Mouse (Mus musculus) stomach, embryonic 16.5 days (tissue): Measurements from ENCODE around the gene Cadm3. TPM values are rescaled to one million over a fixed set of nuclear protein-coding genes. Genes with fewer than 3 reads are reported as not detected.

ENCODE experiments used
- ATAC-seq: fragments of 200-750 bp; cut with Nextera tagmentation; 2 replicates; pipeline ENCODE4 v1.8.0; 2017; ENCODE audit warnings: moderate number of reproducible peaks, moderate TSS enrichment; ENCODE audit not compliant: insufficient read depth, low FRiP score
- H3K27ac ChIP-seq: fragments of 300-500 bp; sonication (generic); 2 replicates; pipeline ENCODE4 v1.5.1; 2014; ENCODE audit warnings: low read length
- H3K27me3 ChIP-seq: fragments of 300-500 bp; sonication (generic); 2 replicates; pipeline ENCODE4 v1.6.1; 2014; ENCODE audit warnings: low read length, control low read depth, mixed read lengths; ENCODE audit not compliant: control insufficient read depth, insufficient read depth
- H3K36me3 ChIP-seq: fragments of 300-500 bp; sonication (generic); 2 replicates; pipeline ENCODE4 v1.6.1; 2014; ENCODE audit warnings: low read length; ENCODE audit not compliant: control insufficient read depth, insufficient read depth
- H3K4me1 ChIP-seq: fragments of 300-500 bp; sonication (generic); 2 replicates; pipeline ENCODE4 v1.6.1; 2014; ENCODE audit warnings: low read length, control low read depth, mixed read lengths; ENCODE audit not compliant: control insufficient read depth, insufficient read depth
- H3K4me2 ChIP-seq: fragments of 300-500 bp; sonication (generic); 2 replicates; pipeline ENCODE4 v1.6.1; 2014; ENCODE audit warnings: low read depth, low read length, mixed read lengths
- H3K4me3 ChIP-seq: fragments of 300-500 bp; sonication (generic); replicated peaks from 2 replicates; pipeline ENCODE4 v1.5.1; 2014; ENCODE audit warnings: mild to moderate bottlenecking, low read length
- H3K9ac ChIP-seq: fragments of 300-500 bp; sonication (generic); 2 replicates; pipeline ENCODE4 v1.6.1; 2014; ENCODE audit warnings: low read length
- H3K9me3 ChIP-seq: fragments of 300-500 bp; sonication (generic); replicated peaks from 2 replicates; pipeline ENCODE4 v1.6.1; 2016; ENCODE audit warnings: low read length, control low read depth; ENCODE audit not compliant: control insufficient read depth
- WGBS: fragments of 180-500 bp; shearing (Covaris S2); extraction: QIAGEN DNeasy Blood & Tissue Kit; methylation state at CpG from one replicate; pipeline ENCODE4 v1.1.7; 2014; 5-methylcytosine and 5-hydroxymethylcytosine counted together
- polyA plus RNA-seq: library from polyadenylated mRNA; unstranded; fragments of >200 nt; fragmentation: Nextera tagmentation; extraction: Ambion mirVana; gene quantifications from 2 replicates; pipeline ENCODE4 v1.2.1, GENCODE M21; 2015

The Cadm3 gene
- polyA plus RNA-seq, 1 experiment from 2014 or later: 3.3 TPM

- Histone ChIP-seq H3K27me3 (no peaks in the 10 kb centered on the region), H3K4me2 (no peak overlapping the region), H3K9ac (no peak overlapping the region), H3K9me3 (no peaks in the 10 kb centered on the region), H3K36me3 (no peaks in the 10 kb centered on the region), H3K4me3 (no peak overlapping the region), H3K27ac (no peak overlapping the region), H3K4me1 (no peaks in the 10 kb centered on the region)
- WGBS: 79% methylated on average over 5 of the region's 5 CpGs
- ATAC-seq: no peak
Observed at GRCm38 (mm10) chr1:173329743-173330142, 37.8 kb downstream of the Cadm3 start.

DNA sequence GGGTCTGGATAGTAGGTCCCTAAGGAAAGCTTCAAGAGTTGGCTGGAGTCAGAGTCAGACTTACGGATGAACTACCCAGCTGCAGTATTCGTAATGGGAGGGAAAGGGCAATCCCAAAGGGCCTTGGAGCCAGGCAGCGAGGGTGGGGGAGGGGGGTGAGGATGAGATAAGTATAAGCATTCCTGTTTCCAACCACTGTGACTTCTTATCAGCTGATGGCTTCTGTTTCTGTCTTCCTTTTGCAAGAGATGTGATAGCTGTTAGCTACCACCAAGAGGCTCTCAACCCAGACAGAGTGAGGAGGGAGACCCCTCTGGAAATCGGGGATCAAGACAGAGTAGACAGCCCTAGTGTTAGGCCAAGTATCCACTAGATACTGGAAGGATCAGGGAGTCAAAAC lies 38.3 kb downstream of the Cadm3 start:
- Histone ChIP-seq H3K4me3 (no peak overlapping the region), H3K4me1 (no peaks in the 10 kb centered on the region), H3K4me2 (no peak overlapping the region), H3K36me3 (no peaks in the 10 kb centered on the region), H3K9me3 (no peaks in the 10 kb centered on the region), H3K27ac (no peak overlapping the region), H3K27me3 (no peaks in the 10 kb centered on the region), H3K9ac (no peak overlapping the region)
- WGBS: 33% methylated on average over 4 of the region's 4 CpGs
- ATAC-seq: 0 out of 2 replicates have a peak, but pooled peaks have one; percentile 29

- Histone ChIP-seq H3K4me2 (no peak overlapping the region), H3K9me3 (no peaks in the 10 kb centered on the region), H3K27ac (no peak overlapping the region), H3K9ac (no peak overlapping the region), H3K4me1 (no peaks in the 10 kb centered on the region), H3K27me3 (no peaks in the 10 kb centered on the region), H3K36me3 (no peaks in the 10 kb centered on the region), H3K4me3 (no peak overlapping the region)
- no peak for ATAC-seq
- 71% methylated on average over 8 of the region's 8 CpGs for WGBS
Observed at GRCm38 (mm10) chr1:173328446-173328845, 39.0 kb downstream of the Cadm3 start.

DNA sequence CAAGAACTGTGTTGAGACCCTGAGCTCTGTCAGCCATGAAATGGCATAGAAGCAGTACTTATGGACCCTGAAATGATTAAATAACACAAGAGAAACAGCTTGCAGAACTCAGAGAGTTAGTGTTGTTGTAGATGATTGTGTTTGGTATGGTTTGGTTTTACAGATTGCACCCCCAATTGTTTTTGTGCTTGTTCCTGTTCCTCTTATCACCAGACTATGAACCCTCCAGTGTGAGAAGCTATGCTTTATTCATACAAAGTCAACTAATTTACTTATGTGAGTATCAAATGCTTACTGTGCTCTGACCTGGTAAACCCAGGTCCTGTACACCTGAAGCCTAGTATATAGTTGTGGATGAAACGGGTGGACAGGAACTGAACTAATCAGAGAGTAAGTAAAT lies 40.9 kb downstream of the Cadm3 start:
- Histone ChIP-seq H3K36me3 (no peaks in the 10 kb centered on the region), H3K27me3 (no peaks in the 10 kb centered on the region), H3K4me1 (no peaks in the 10 kb centered on the region), H3K4me2 (no peak overlapping the region), H3K9ac (no peak overlapping the region), H3K4me3 (no peak overlapping the region), H3K9me3 (no peaks in the 10 kb centered on the region), H3K27ac (no peak overlapping the region)
- WGBS: 47% methylated on average over 1 of the region's 1 CpGs
- ATAC-seq: no peak

DNA sequence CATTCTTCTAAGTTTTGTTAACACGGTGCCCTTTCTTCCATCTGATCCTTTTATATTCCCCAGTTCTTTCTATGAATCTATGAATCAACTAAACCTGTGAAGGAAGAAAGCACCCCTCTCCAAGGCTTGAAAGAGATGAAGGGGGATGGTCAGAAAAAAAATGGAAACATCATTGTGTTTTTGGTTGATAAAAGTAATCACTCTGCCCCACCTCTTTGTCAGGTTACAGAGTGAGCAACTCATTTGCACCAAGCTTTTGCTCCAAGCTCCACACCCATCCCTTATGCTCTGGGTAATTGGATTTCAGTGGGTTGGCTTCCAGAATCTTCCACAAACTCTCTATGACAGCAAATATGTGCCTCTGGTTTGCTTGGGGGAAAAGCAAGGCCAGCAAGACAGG lies 42.1 kb downstream of the Cadm3 start:
- no peak overlapping the region for H3K9ac ChIP-seq
- no peak overlapping the region for H3K4me3 ChIP-seq
- H3K36me3 ChIP-seq: no peaks in the 10 kb centered on the region
- no peaks in the 10 kb centered on the region for H3K4me1 ChIP-seq
- no peak for ATAC-seq
- no peak overlapping the region for H3K27ac ChIP-seq
- no peaks in the 10 kb centered on the region for H3K27me3 ChIP-seq
- H3K9me3 ChIP-seq: no peaks in the 10 kb centered on the region
- no peak overlapping the region for H3K4me2 ChIP-seq
- WGBS: 81% methylated on average over 1 of the region's 1 CpGs

GRCm38 (mm10) chr1:173324961-173325360 lies 42.5 kb downstream of the Cadm3 start:
- H3K36me3 ChIP-seq: no peaks in the 10 kb centered on the region
- no peaks in the 10 kb centered on the region for H3K9me3 ChIP-seq
- H3K27ac ChIP-seq: no peak overlapping the region
- ATAC-seq: no peak
- 72% methylated on average over 4 of the region's 4 CpGs for WGBS
- H3K4me2 ChIP-seq: no peak overlapping the region
- H3K9ac ChIP-seq: no peak overlapping the region
- H3K4me3 ChIP-seq: no peak overlapping the region
- no peaks in the 10 kb centered on the region for H3K4me1 ChIP-seq
- H3K27me3 ChIP-seq: no peaks in the 10 kb centered on the region

- no peaks in the 10 kb centered on the region for H3K36me3 ChIP-seq
- no peak for ATAC-seq
- H3K27ac ChIP-seq: no peak overlapping the region
- no peak overlapping the region for H3K4me3 ChIP-seq
- no peaks in the 10 kb centered on the region for H3K27me3 ChIP-seq
- H3K4me2 ChIP-seq: no peak overlapping the region
- H3K4me1 ChIP-seq: no peaks in the 10 kb centered on the region
- 30% methylated on average over 5 of the region's 5 CpGs for WGBS
- no peaks in the 10 kb centered on the region for H3K9me3 ChIP-seq
- no peak overlapping the region for H3K9ac ChIP-seq
Observed at GRCm38 (mm10) chr1:173323839-173324585, 43.5 kb downstream of the Cadm3 start.

GRCm38 (mm10) chr1:173322249-173322627 lies 45.3 kb downstream of the Cadm3 start:
- WGBS: 66% methylated on average over 6 of the region's 6 CpGs
- Histone ChIP-seq H3K27ac (no peak overlapping the region), H3K27me3 (no peaks in the 10 kb centered on the region), H3K4me2 (no peak overlapping the region), H3K4me3 (no peak overlapping the region), H3K9me3 (no peaks in the 10 kb centered on the region), H3K4me1 (no peaks in the 10 kb centered on the region), H3K9ac (no peak overlapping the region), H3K36me3 (no peaks in the 10 kb centered on the region)
- ATAC-seq: no peak

GRCm38 (mm10) chr1:173321593-173322248 lies 45.8 kb downstream of the Cadm3 start:
- no peaks in the 10 kb centered on the region for H3K27me3 ChIP-seq
- H3K36me3 ChIP-seq: no peaks in the 10 kb centered on the region
- no peak overlapping the region for H3K9ac ChIP-seq
- 69% methylated on average over 8 of the region's 8 CpGs for WGBS
- H3K4me2 ChIP-seq: no peak overlapping the region
- H3K4me1 ChIP-seq: no peaks in the 10 kb centered on the region
- no peaks in the 10 kb centered on the region for H3K9me3 ChIP-seq
- no peak overlapping the region for H3K27ac ChIP-seq
- H3K4me3 ChIP-seq: no peak overlapping the region
- ATAC-seq: no peak
